Mouse (Mus musculus) neural tube, embryonic 13.5 days (tissue): Measurements from ENCODE around the gene Dnah14. TPM values are rescaled to one million over a fixed set of nuclear protein-coding genes. Genes with fewer than 3 reads are reported as not detected.

Experiments used
- ATAC-seq: fragments of 200-750 bp; cut with Nextera tagmentation; 2 replicates; pipeline ENCODE4 v1.8.0; 2017; ENCODE audit warnings: low read depth, mild to moderate bottlenecking, moderate TSS enrichment, moderate library complexity
- H3K27ac ChIP-seq: fragments of 300-500 bp; sonication (generic); replicated peaks from 2 replicates; pipeline ENCODE4 v1.5.1; 2015; ENCODE audit warnings: moderate library complexity, mild to moderate bottlenecking, inconsistent platforms
- H3K27me3 ChIP-seq: fragments of 300-500 bp; sonication (generic); 2 replicates; pipeline ENCODE4 v1.6.1; 2015; ENCODE audit warnings: mild to moderate bottlenecking, inconsistent platforms
- H3K36me3 ChIP-seq: fragments of 300-500 bp; sonication (generic); 2 replicates; pipeline ENCODE4 v1.6.1; 2015; ENCODE audit warnings: mild to moderate bottlenecking, inconsistent platforms
- H3K4me1 ChIP-seq: fragments of 300-500 bp; sonication (generic); replicated peaks from 2 replicates; pipeline ENCODE4 v1.6.1; 2015; ENCODE audit warnings: inconsistent platforms
- H3K4me2 ChIP-seq: fragments of 300-500 bp; sonication (generic); 2 replicates; pipeline ENCODE4 v1.6.1; 2015; ENCODE audit warnings: inconsistent platforms, mild to moderate bottlenecking, moderate library complexity
- H3K4me3 ChIP-seq: fragments of 300-500 bp; sonication (generic); 2 replicates; pipeline ENCODE4 v1.5.1; 2015; ENCODE audit warnings: mild to moderate bottlenecking, inconsistent platforms
- H3K9ac ChIP-seq: fragments of 300-500 bp; sonication (generic); 2 replicates; pipeline ENCODE4 v1.6.1; 2015; ENCODE audit warnings: moderate library complexity, mild to moderate bottlenecking, inconsistent platforms
- H3K9me3 ChIP-seq: fragments of 300-500 bp; sonication (generic); 2 replicates; pipeline ENCODE4 v1.6.1; 2016; ENCODE audit warnings: inconsistent platforms
- WGBS: fragments of 180-500 bp; shearing (Covaris S2); methylation state at CpG from one replicate; pipeline ENCODE4 v1.1.7; 2015; 5-methylcytosine and 5-hydroxymethylcytosine counted together
- polyA plus RNA-seq: library from polyadenylated mRNA; unstranded; fragments of >200 nt; fragmentation: Nextera tagmentation; extraction: Ambion mirVana; gene quantifications from 2 replicates; pipeline ENCODE4 v1.2.1, GENCODE M21; 2015

Dnah14 gene
- polyA plus RNA-seq, 1 experiment from 2014 or later, result 0.47 TPM

GRCm38 (mm10) chr1:181848210-181848609, 271.9 kb downstream of the Dnah14 start:
- 92% methylated on average over 1 of the region's 1 CpGs for WGBS
- Histone ChIP-seq H3K36me3 (no peaks in the 10 kb centered on the region), H3K4me1 (peaks cover 6% of the 10 kb centered on the region), H3K9ac (no peak overlapping the region), H3K27ac (no peak overlapping the region), H3K27me3 (0 out of 2 replicates have a peak, but pooled peaks cover 7% of the 10 kb centered on the region), H3K4me3 (no peak overlapping the region), H3K4me2 (no peak overlapping the region), H3K9me3 (no peaks in the 10 kb centered on the region)
- no peak for ATAC-seq

GRCm38 (mm10) chr1:181850441-181850840, 274.1 kb downstream of the Dnah14 start:
- Histone ChIP-seq H3K4me1 (peaks cover 8% of the 10 kb centered on the region), H3K4me3 (no peak overlapping the region), H3K27ac (no peak overlapping the region), H3K4me2 (no peak overlapping the region), H3K9me3 (no peaks in the 10 kb centered on the region), H3K36me3 (no peaks in the 10 kb centered on the region), H3K9ac (no peak overlapping the region), H3K27me3 (0 out of 2 replicates have a peak, but pooled peaks cover 2% of the 10 kb centered on the region)
- WGBS, result 56% methylated on average over 4 of the region's 4 CpGs
- ATAC-seq, result no peak

DNA sequence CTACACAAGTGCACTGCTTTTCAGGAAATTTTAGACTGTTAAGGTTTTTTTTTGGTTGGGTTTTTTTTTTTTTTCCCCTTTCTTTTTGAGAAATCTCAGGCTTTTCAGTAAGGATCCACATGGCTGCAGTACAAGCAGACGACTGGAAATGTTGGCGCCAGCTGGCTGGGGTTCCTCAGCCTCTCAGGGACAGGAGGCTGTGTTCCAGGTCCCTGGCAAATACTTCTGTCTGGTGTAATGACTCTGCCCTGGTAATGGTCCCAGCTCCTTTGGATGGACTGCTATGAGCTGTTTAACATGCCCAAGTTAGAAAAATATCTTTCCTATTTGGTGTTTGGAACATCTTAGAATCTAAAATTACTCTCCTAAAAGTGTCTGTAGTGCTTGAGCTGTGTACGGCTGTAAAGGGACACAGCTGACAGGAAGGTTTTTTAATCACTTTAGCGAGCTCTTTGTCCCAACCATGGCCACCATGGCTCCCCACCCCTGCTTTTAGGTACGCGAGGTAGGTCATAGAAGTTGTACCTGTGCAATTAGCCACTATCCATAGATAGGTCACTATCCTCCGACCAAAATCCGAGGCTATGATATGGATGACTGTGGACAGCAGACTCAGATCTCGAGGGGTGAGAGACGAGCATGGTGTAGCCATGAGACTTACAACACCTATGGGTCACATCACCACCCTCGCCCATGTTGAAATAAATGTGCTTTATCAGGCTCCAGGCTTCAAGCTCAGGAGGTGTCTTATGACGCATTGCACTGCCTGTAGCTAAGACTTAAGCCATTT, 275.4 kb downstream of the Dnah14 start:
- WGBS, result 93% methylated on average over 12 of the region's 12 CpGs
- no peak overlapping the region for H3K4me2 ChIP-seq
- ATAC-seq, result no peak
- 0 out of 2 replicates have a peak, but pooled peaks cover 2% of the 10 kb centered on the region for H3K27me3 ChIP-seq
- H3K9me3 ChIP-seq, result no peaks in the 10 kb centered on the region
- H3K36me3 ChIP-seq, result no peaks in the 10 kb centered on the region
- peaks cover 8% of the 10 kb centered on the region for H3K4me1 ChIP-seq
- no peak overlapping the region for H3K9ac ChIP-seq
- no peak overlapping the region for H3K27ac ChIP-seq
- H3K4me3 ChIP-seq, result no peak overlapping the region

GRCm38 (mm10) chr1:181852466-181852865, 276.1 kb downstream of the Dnah14 start:
- H3K9me3 ChIP-seq, result no peaks in the 10 kb centered on the region
- peaks cover 8% of the 10 kb centered on the region for H3K4me1 ChIP-seq
- H3K9ac ChIP-seq, result no peak overlapping the region
- no peak for ATAC-seq
- H3K4me2 ChIP-seq, result no peak overlapping the region
- WGBS, result 56% methylated on average over 13 of the region's 13 CpGs
- H3K36me3 ChIP-seq, result no peaks in the 10 kb centered on the region
- no peak overlapping the region for H3K4me3 ChIP-seq
- H3K27ac ChIP-seq, result no peak overlapping the region
- 0 out of 2 replicates have a peak, but pooled peaks cover 2% of the 10 kb centered on the region for H3K27me3 ChIP-seq

DNA sequence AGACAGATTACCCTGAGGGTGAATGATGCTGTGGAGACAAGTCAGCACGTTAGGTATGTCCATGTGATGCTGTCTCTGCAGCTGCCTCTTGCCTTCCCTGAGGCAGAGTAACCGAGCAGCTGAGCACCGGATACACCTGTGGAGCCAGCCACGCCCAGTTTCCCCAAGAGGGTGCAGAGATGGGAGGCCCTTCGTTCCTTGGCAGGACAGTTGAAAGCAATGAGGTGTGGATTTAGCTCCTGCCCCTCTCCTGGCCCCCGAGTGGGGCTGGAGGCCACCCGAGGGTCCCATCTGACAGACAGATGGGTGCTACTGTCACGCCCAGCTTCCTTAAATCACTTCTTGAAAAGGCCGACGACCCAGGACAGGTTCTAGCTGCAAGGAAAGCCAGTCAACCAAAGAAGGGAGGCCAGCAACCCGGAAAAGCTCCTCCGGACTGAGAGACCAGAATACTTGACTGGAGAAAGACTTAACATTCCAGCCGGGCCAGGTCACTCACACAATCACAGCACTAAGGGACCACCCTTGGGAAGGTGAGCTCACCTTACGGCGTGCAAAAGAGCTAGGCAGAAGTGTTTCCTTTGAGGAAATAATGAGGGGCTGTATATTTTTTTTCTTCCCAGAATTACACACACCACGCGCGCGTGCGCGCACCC, 276.9 kb downstream of the Dnah14 start:
- H3K4me1 ChIP-seq, result peaks cover 8% of the 10 kb centered on the region
- H3K36me3 ChIP-seq, result no peaks in the 10 kb centered on the region
- no peak overlapping the region for H3K27ac ChIP-seq
- 9% methylated on average over 17 of the region's 21 CpGs for WGBS
- H3K4me3 ChIP-seq, result no peak overlapping the region
- H3K9me3 ChIP-seq, result no peaks in the 10 kb centered on the region
- 0 out of 2 replicates have a peak overlapping the region, but pooled peaks have one; percentile 17 for H3K9ac ChIP-seq
- ATAC-seq, result no peak; the same call in 1 of the 2 replicates
- H3K27me3 ChIP-seq, result 0 out of 2 replicates have a peak, but pooled peaks cover 2% of the 10 kb centered on the region
- H3K4me2 ChIP-seq, result peak overlapping the region; percentile 38

- H3K4me2 ChIP-seq, result no peak overlapping the region
- WGBS, result 96% methylated on average over 2 of the region's 2 CpGs
Observed at GRCm38 (mm10) chr1:181854829-181855228, 278.5 kb downstream of the Dnah14 start.

GRCm38 (mm10) chr1:181856329-181856728, 280.0 kb downstream of the Dnah14 start:
- 92% methylated on average over 2 of the region's 2 CpGs for WGBS
- H3K36me3 ChIP-seq, result no peaks in the 10 kb centered on the region
- H3K4me1 ChIP-seq, result peaks cover 8% of the 10 kb centered on the region
- H3K4me2 ChIP-seq, result no peak overlapping the region
- no peak for ATAC-seq
- H3K27ac ChIP-seq, result no peak overlapping the region
- H3K27me3 ChIP-seq, result 0 out of 2 replicates have a peak, but pooled peaks cover 2% of the 10 kb centered on the region
- H3K4me3 ChIP-seq, result no peak overlapping the region
- H3K9me3 ChIP-seq, result no peaks in the 10 kb centered on the region
- H3K9ac ChIP-seq, result no peak overlapping the region

More at GRCm38 (mm10) chr1:181854829-181855228, 278.5 kb downstream of the Dnah14 start:
- no peaks in the 10 kb centered on the region for H3K36me3 ChIP-seq
- peaks cover 8% of the 10 kb centered on the region for H3K4me1 ChIP-seq
- ATAC-seq, result no peak
- H3K9ac ChIP-seq, result no peak overlapping the region
- H3K4me3 ChIP-seq, result no peak overlapping the region
- H3K27me3 ChIP-seq, result 0 out of 2 replicates have a peak, but pooled peaks cover 2% of the 10 kb centered on the region
- H3K27ac ChIP-seq, result no peak overlapping the region
- no peaks in the 10 kb centered on the region for H3K9me3 ChIP-seq

GRCm38 (mm10) chr1:181860659-181861058, 284.3 kb downstream of the Dnah14 start:
- Histone ChIP-seq H3K9ac (no peak overlapping the region), H3K36me3 (no peaks in the 10 kb centered on the region), H3K4me2 (no peak overlapping the region), H3K9me3 (no peaks in the 10 kb centered on the region), H3K4me3 (no peak overlapping the region), H3K27ac (no peak overlapping the region), H3K27me3 (no peaks in the 10 kb centered on the region), H3K4me1 (peaks cover 8% of the 10 kb centered on the region; the same call in 1 of the 2 replicates)
- ATAC-seq, result no peak
- 27% methylated on average over 5 of the region's 5 CpGs for WGBS

GRCm38 (mm10) chr1:181861181-181861902, 285.0 kb downstream of the Dnah14 start:
- Histone ChIP-seq H3K9me3 (no peaks in the 10 kb centered on the region), H3K9ac (no peak overlapping the region), H3K4me3 (no peak overlapping the region), H3K27ac (no peak overlapping the region), H3K36me3 (no peaks in the 10 kb centered on the region), H3K4me1 (peaks cover 8% of the 10 kb centered on the region; the same call in 1 of the 2 replicates), H3K27me3 (no peaks in the 10 kb centered on the region), H3K4me2 (no peak overlapping the region)
- WGBS, result 74% methylated on average over 2 of the region's 2 CpGs
- ATAC-seq, result no peak

- no peak overlapping the region for H3K27ac ChIP-seq
Observed at GRCm38 (mm10) chr1:181862676-181863374, 286.5 kb downstream of the Dnah14 start.

GRCm38 (mm10) chr1:181863431-181863830, 287.1 kb downstream of the Dnah14 start:
- H3K4me1 ChIP-seq, result peaks cover 8% of the 10 kb centered on the region; the same call in 1 of the 2 replicates
- H3K9me3 ChIP-seq, result no peaks in the 10 kb centered on the region
- WGBS, result 35% methylated on average over 8 of the region's 8 CpGs
- no peaks in the 10 kb centered on the region for H3K36me3 ChIP-seq
- H3K27ac ChIP-seq, result no peak overlapping the region
- no peak overlapping the region for H3K4me2 ChIP-seq
- no peaks in the 10 kb centered on the region for H3K27me3 ChIP-seq
- no peak overlapping the region for H3K9ac ChIP-seq
- ATAC-seq, result no peak
- H3K4me3 ChIP-seq, result no peak overlapping the region

More at GRCm38 (mm10) chr1:181862676-181863374, 286.5 kb downstream of the Dnah14 start:
- H3K4me2 ChIP-seq, result no peak overlapping the region
- 34% methylated on average over 16 of the region's 16 CpGs for WGBS
- H3K4me3 ChIP-seq, result no peak overlapping the region
- H3K4me1 ChIP-seq, result peaks cover 8% of the 10 kb centered on the region; the same call in 1 of the 2 replicates
- no peaks in the 10 kb centered on the region for H3K27me3 ChIP-seq
- no peaks in the 10 kb centered on the region for H3K9me3 ChIP-seq
- H3K9ac ChIP-seq, result no peak overlapping the region
- H3K36me3 ChIP-seq, result no peaks in the 10 kb centered on the region
- ATAC-seq, result no peak
